Mouse (Mus musculus): ENCODE measurements around the gene Fbxw7.

- TF ChIP-seq EP300 (IDR thresholded peaks at IDR 0.05; ENCODE audit: insufficient read depth, low read depth, low read length) (no peak), CTCF (IDR thresholded peaks at IDR 0.05; ENCODE audit: low read depth, low read length) (no peak)
Observed at GRCm38 (mm10) chr3:84843594-84843993, 28.5 kb downstream of the Fbxw7 start.
